Mouse (Mus musculus): ENCODE results near the gene Prr29. TPM values are rescaled to one million over a fixed set of nuclear protein-coding genes. Genes with fewer than 3 reads are reported as not detected.
"Not testable (repeated sequence)": the region's sequence is repeated elsewhere in the genome, so short reads cannot be mapped to it uniquely, and the experiment has no call there.

Prr29 gene
- total RNA-seq (2018; cell fraction: chromatin; rRNA removed): not detected
- total RNA-seq (2018; cell fraction: cytosol; rRNA removed): not detected
- not detected for total RNA-seq (2018; cell fraction: nucleus; rRNA removed)
- polyA plus RNA-seq (2018): not detected in 3 replicates

DNA sequence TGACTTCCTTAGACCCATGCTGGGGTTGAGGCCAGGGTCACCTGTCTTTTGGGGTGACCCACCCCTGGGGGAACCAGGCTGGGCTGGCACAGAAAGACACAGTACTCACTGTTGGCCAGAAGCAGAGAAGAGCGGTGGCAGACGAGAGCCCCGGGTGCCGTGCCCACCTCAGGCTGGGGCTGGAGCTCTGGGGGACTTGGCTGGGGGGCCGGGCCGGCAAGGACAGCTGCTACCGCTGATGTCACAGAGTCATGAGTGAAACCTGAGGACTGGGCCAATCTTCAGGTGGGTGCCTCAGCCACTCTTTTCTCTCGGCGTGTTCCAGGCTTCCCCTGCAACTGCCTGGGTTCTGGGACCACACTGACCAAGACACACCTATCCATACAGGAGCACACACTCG, at the start of gene Prr29:
Gene Prr29, plus strand, starts transcription at position 107 of the 400 bp plus-strand sequence.
- Histone ChIP-seq H3K4me3 (ENCODE audit: inconsistent target) (no peak within 1 kb of the TSS), H3K27ac (no peak within 1 kb of the TSS), H3K79me2 (ENCODE audit: inconsistent target) (no peaks in the 10 kb centered on the region), H3K36me3 (ENCODE audit: inconsistent target) (no peaks in the 10 kb centered on the region)
- 83% methylated on average over 10 of the region's 10 CpGs for WGBS (ENCODE audit: missing documents)

DNA sequence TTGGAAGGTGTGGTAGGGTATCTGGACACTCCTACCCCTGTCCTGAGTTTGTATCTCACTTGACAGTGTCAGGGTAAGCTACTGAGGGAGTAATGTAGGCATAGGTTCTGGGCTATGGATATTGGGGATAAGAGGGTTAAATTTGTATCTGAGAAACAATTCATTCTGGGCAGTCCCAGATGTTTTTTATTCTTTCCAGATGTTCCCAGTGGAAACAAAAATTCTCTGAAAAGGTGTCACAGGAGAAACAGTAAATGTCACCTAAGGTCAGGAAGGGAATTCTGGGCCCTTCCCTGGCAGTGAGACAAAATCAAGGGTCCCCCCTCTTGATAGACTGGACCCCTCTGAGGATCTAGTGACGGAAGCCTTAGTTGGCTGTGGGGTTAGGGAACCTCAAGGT, 48.9 kb upstream of the Prr29 start:
- Histone ChIP-seq H3K27ac (no peak overlapping the region), H3K4me3 (ENCODE audit: inconsistent target) (no peak overlapping the region), H3K79me2 (ENCODE audit: inconsistent target) (no peaks in the 10 kb centered on the region), H3K36me3 (ENCODE audit: inconsistent target) (no peaks in the 10 kb centered on the region)
- whole genome bisulfite sequencing (ENCODE audit: missing documents): 100% methylated on average over 1 of the region's 1 CpGs

DNA sequence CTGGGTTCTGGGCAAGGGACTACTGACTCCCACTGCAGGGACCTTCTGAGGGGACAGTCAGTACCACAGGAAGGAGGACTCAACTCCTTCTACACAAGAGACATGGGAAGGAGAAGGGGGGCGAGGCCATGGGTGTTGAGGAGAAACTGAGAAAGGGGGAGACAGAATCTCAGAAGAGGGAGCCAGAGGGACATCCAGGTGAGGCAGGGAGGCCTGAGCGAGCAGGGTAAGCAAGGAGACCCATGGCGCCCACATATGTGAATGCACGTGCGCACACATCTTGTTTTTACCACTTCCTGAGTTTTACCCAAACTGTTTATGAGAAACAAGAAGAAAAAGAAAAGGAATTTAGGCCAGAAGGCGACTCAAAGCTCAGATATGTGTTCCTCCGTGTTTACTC, 47.5 kb upstream of the Prr29 start:
- 69% methylated on average over 7 of the region's 7 CpGs for WGBS (ENCODE audit: missing documents)
- no peaks in the 10 kb centered on the region for H3K79me2 ChIP-seq (ENCODE audit: inconsistent target)
- H3K36me3 ChIP-seq (ENCODE audit: inconsistent target): no peaks in the 10 kb centered on the region
- H3K4me3 ChIP-seq (ENCODE audit: inconsistent target): no peak overlapping the region
- H3K27ac ChIP-seq: no peak overlapping the region

DNA sequence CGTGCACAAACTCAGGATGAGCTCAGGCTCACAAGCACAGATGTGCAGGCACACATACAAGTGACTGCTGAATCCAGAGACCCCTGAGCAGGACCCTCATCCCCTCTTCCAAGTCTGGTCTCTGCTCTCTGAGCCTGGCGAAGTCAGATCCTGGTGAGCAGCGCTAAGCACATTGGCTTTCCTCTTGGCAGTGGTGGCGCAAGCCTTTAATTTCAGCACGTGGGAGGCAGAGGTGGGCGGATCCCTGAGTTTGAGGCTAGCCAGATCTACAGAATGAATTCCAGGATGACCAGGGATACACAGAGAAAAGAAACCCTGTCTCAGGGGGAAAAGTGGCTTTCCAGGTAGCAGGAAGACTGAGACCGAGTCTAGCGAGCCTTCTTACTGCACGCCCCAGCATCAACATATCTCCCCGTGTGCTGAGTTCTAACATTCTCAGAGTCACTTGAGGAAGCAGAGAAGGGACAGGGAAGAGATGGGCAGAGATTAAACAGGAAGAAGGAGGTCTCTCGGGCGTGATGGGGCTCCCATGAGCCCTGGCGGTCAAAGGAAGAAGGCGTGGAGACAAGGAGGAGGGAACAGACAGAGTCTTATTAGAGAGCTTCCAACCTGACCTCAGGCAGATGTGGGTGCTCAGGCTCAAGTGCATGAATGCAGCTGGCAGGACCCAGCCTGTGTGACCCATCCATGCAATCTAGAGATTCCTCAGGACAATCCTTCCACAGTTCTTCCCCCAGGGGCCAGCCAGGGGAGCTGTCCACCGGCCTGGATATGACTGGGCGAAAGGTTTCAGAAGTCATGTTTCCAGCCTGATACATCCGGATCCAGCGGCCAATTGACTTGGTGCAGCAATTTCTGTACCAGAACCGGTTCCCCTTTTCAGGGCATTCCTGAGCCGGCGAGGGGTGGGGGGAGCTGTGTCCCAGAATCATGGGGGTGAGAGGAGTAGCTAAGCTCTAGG, 46.6 kb upstream of the Prr29 start:
- H3K36me3 ChIP-seq (ENCODE audit: inconsistent target): no peaks in the 10 kb centered on the region
- H3K27ac ChIP-seq: peak overlapping the region; percentile 45
- H3K4me3 ChIP-seq (ENCODE audit: inconsistent target): no peak overlapping the region
- 46% methylated on average over 21 of the region's 21 CpGs for WGBS (ENCODE audit: missing documents)
- H3K79me2 ChIP-seq (ENCODE audit: inconsistent target): no peaks in the 10 kb centered on the region

DNA sequence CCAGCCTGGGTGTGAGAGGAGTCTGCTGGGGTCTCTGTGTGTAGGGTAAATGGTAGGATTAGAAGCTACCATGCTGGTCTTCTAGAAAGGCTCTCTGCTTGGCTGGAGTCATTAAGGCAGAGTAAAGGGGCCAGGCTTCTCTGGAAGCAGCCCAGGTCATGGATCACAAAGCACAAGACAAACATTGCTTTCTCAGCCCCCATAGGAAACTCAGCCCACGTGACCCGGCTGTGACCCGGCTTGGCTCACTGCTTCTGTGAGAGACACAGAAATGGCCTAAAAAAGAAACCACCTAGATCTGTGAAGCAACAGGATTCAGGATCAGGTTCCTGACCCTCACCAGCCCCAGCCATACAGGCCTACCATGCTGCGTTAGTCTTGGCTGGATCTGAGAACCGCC, 40.4 kb upstream of the Prr29 start:
- H3K27ac ChIP-seq: no peak overlapping the region
- H3K79me2 ChIP-seq (ENCODE audit: inconsistent target): no peaks in the 10 kb centered on the region
- 89% methylated on average over 5 of the region's 5 CpGs for WGBS (ENCODE audit: missing documents)
- H3K4me3 ChIP-seq (ENCODE audit: inconsistent target): no peak overlapping the region
- H3K36me3 ChIP-seq (ENCODE audit: inconsistent target): no peaks in the 10 kb centered on the region

DNA sequence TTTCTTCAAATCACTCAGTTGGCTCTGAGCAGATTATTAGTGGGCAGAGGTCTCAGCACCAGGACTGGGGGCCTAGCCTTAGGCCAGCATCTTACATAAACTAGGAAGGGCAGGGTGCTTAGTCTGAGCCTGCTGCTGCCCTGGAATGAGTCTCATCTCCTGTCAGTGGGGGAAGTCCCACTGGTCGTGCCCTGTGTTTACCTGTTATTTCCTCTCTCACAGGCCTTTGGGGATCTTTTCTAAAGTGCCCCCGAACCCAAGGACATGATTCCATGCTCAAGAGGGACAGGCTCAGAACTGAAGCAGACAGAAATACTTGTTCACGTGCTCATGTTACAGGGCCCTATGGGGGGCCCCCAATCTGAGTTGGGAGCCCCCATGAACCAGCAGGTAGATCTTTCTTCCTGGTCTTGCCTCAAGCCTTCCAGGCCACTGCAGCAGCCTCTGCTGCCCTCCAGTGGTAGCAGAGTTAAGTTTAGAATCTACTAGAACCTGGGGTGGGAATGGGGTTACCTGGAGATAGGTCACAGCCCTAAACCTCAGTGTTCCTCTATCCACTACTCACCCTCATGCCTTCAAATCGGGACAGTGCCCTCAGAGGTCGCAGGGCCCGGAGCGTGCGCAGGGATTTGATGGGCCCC, 39.6 kb upstream of the Prr29 start:
- WGBS (ENCODE audit: missing documents): 58% methylated on average over 8 of the region's 8 CpGs
- no peak overlapping the region for H3K27ac ChIP-seq
- H3K4me3 ChIP-seq (ENCODE audit: inconsistent target): no peak overlapping the region
- H3K36me3 ChIP-seq (ENCODE audit: inconsistent target): no peaks in the 10 kb centered on the region
- H3K79me2 ChIP-seq (ENCODE audit: inconsistent target): no peaks in the 10 kb centered on the region

DNA sequence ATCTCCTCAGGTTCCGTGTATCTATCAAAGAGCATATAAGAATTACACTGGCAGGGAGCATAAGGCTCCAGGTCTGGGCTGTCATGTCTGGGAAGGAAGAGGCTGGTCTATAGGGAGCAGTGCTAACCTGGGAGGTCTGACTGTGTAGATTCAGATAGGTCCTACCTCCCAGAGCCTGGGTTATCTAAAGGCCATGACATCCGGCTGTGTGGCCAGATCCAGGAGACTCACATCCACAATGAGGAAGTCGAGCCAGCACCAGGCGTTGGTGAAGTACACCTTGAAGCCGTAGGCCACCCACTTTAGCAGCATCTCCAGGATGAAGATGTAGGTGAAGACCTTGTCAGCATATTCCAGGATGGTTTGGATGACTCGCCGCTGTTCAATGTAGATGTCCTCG, 38.8 kb upstream of the Prr29 start:
- H3K27ac ChIP-seq: no peak overlapping the region
- 78% methylated on average over 8 of the region's 8 CpGs for WGBS (ENCODE audit: missing documents)
- no peaks in the 10 kb centered on the region for H3K36me3 ChIP-seq (ENCODE audit: inconsistent target)
- no peaks in the 10 kb centered on the region for H3K79me2 ChIP-seq (ENCODE audit: inconsistent target)
- H3K4me3 ChIP-seq (ENCODE audit: inconsistent target): no peak overlapping the region

DNA sequence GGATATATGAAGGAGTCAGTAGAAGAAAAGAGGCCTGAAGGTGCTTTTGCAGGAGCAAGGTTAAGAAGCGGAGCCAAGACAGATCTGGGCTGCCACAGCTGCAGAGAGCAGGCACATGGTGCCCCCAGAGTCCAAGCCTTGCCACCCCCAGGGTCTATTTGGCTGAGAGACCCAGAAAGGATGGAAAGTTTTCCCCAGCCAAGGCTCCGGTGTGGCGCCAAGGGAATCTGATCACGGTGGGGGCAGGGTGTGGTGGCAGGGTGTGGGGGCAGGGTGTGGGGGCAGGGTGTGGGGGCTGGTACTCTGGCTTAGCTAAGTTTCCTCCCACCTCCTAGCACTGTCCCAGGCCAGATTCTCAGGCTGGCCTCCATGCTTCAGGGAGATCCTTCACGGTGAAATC, 36.8 kb upstream of the Prr29 start:
- H3K4me3 ChIP-seq (ENCODE audit: inconsistent target): no peak overlapping the region
- WGBS (ENCODE audit: missing documents): 87% methylated on average over 5 of the region's 5 CpGs
- no peaks in the 10 kb centered on the region for H3K36me3 ChIP-seq (ENCODE audit: inconsistent target)
- no peak overlapping the region for H3K27ac ChIP-seq
- no peaks in the 10 kb centered on the region for H3K79me2 ChIP-seq (ENCODE audit: inconsistent target)

DNA sequence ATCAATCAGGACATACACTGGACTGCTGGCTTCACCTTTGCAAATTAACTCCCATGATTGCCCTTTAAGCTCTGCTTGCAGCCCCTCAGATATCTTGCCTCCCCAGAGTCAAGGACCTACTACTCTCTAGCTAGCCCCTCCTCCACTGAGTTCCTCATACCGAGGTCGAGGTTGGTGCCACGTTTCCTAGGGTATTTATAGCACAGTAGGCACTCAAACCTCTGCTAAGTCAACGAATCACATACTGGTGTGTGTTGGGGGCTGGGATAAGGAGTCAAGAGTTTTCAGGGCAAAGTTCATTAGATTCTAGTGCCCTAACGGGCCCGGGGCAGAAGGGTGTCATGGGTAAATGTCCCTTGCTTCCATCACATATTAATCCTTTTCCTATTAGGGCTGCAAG, 36.1 kb upstream of the Prr29 start:
- H3K36me3 ChIP-seq (ENCODE audit: inconsistent target): no peaks in the 10 kb centered on the region
- WGBS (ENCODE audit: missing documents): 15% methylated on average over 6 of the region's 6 CpGs
- no peak overlapping the region for H3K4me3 ChIP-seq (ENCODE audit: inconsistent target)
- H3K27ac ChIP-seq: no peak overlapping the region
- no peaks in the 10 kb centered on the region for H3K79me2 ChIP-seq (ENCODE audit: inconsistent target)

DNA sequence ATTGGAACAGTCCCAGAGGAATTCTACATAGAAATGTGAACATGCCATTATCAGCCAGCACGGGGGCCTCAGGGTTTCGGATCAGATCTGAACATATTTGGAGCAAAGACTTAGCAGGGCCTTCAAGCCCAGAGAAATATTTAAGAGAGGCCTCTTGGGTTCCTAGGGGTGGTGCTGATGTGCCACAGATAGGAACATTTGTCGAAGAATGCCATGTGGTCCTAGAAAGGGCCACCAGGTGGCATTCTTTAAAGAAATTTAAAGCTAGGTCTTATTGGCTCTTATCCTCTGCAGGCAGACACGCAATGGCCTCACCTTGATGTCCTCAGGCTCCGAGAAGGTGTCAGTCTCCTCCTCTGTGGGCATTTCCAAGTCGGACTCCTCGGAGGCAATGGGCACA, 35.6 kb upstream of the Prr29 start:
- H3K27ac ChIP-seq: no peak overlapping the region
- 20% methylated on average over 7 of the region's 7 CpGs for WGBS (ENCODE audit: missing documents)
- no peaks in the 10 kb centered on the region for H3K79me2 ChIP-seq (ENCODE audit: inconsistent target)
- H3K4me3 ChIP-seq (ENCODE audit: inconsistent target): no peak overlapping the region
- H3K36me3 ChIP-seq (ENCODE audit: inconsistent target): no peaks in the 10 kb centered on the region

DNA sequence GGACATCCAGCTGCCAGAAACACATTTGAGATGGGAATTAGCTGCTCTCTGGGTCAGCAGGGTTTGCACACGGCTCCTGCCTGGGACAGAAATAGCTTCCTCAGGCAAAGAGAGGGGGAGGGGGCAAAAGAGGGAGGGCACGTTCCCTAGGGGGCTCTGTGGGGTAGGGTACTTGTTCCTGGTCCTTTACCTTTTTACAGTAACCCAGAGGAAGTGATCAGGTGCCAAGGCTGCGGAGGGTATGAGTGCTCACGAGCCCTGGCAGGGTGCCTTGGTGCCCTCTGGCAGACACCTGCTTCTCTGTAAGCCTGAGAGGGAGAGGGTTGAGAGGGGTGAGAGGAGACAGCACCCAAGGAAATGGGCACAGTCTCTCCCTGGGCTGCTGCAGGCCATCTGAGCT, 32.8 kb upstream of the Prr29 start:
- Histone ChIP-seq H3K4me3 (ENCODE audit: inconsistent target) (no peak overlapping the region), H3K27ac (no peak overlapping the region), H3K36me3 (ENCODE audit: inconsistent target) (no peaks in the 10 kb centered on the region), H3K79me2 (ENCODE audit: inconsistent target) (no peaks in the 10 kb centered on the region)
- 43% methylated on average over 4 of the region's 4 CpGs for WGBS (ENCODE audit: missing documents)

DNA sequence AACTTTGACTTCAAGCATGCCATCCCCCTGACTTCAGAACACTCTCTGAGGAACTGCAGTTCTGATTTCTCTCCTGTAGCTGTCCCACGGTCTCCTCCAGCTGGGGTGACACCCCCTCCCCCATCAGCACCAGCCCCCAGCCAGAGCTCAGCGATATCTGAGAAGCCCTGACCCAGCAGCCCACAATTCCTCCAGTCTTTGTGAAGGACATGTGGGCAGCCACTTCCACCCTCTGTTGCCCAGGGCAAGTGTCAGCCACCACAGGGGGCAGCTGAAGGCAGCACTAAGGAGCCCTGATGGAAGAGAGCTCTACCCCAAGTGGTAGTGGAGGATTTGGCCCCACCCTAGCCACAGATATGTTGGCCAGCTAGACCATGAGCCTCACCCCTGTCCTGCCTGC, 31.2 kb upstream of the Prr29 start:
- no peak overlapping the region for H3K27ac ChIP-seq
- no peak overlapping the region for H3K4me3 ChIP-seq (ENCODE audit: inconsistent target)
- no peaks in the 10 kb centered on the region for H3K36me3 ChIP-seq (ENCODE audit: inconsistent target)
- 27% methylated on average over 2 of the region's 2 CpGs for WGBS (ENCODE audit: missing documents)
- no peaks in the 10 kb centered on the region for H3K79me2 ChIP-seq (ENCODE audit: inconsistent target)

DNA sequence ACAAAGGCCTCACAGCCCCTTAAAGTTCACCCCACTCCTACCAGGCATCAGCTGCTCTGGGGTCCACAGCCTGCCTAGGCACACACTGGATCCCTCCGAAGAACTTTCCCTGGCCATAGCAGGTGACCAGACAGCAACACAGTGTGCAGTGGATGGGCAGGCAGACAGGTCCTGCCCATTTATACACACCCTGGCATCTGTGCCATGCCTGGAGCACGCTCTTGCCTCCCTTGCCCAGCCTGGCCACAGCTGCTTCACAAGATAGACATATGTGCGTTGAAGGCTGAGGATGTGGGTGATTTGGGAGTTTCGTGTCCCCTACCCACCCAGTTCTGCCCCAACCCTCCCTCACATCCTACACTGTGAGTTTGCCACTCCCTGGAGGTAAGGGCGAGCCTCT, 27.2 kb upstream of the Prr29 start:
- Histone ChIP-seq H3K4me3 (ENCODE audit: inconsistent target) (no peak overlapping the region), H3K79me2 (ENCODE audit: inconsistent target) (no peaks in the 10 kb centered on the region), H3K36me3 (ENCODE audit: inconsistent target) (no peaks in the 10 kb centered on the region), H3K27ac (no peak overlapping the region)
- WGBS (ENCODE audit: missing documents): 94% methylated on average over 5 of the region's 5 CpGs

DNA sequence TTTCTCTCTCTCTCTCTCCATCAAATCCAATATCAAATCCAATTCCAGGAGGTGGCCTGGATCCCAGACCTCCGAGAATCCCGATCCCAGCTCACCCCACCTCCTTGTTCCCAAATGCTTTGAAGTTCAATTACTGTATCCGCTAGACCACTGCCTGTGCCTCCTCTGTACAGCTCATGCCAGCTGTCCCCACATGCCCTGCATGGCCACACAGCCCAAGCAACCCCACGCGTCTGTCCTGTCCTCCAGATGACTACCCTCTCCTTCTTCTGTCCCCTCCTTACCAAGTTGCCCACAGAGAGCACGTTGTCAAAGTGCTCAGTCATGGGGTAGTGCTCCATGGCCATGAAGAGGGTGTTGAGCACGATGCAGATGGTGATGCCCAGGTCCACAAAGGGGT, 26.4 kb upstream of the Prr29 start:
- H3K27ac ChIP-seq: no peak overlapping the region
- H3K36me3 ChIP-seq (ENCODE audit: inconsistent target): no peaks in the 10 kb centered on the region
- no peaks in the 10 kb centered on the region for H3K79me2 ChIP-seq (ENCODE audit: inconsistent target)
- no peak overlapping the region for H3K4me3 ChIP-seq (ENCODE audit: inconsistent target)
- 92% methylated on average over 7 of the region's 7 CpGs for WGBS (ENCODE audit: missing documents)

DNA sequence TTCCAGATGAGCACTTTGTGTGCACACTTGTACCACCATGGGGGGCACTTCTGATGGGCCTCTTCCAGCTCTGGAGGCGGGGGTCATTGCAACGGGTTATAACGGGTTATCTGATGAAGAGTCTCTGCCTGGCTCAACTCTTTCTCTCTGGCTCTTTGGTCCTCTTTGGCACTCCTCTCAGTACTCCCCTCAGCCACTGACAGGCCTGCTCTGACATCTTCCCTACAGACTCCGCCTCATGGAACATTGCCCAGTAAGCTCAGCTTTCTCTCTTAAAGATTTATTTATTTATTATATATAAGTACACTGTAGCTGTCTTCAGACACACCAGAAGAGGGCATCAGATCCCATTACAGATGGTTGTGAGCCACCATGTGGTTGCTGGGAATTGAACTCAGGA, 25.9 kb upstream of the Prr29 start:
- 100% methylated on average over 4 of the region's 4 CpGs for WGBS (ENCODE audit: missing documents)
- not testable (repeated sequence) for H3K36me3 ChIP-seq (ENCODE audit: inconsistent target); H3K27ac ChIP-seq; H3K79me2 ChIP-seq (ENCODE audit: inconsistent target); H3K4me3 ChIP-seq (ENCODE audit: inconsistent target)
